Mouse (Mus musculus) CH12.LX (cell line): ENCODE measurements around the gene Zfp280c. TPM values are rescaled to one million over a fixed set of nuclear protein-coding genes. Genes with fewer than 3 reads are reported as not detected.

ENCODE experiments used
- DNase-seq: peaks from one replicate; pipeline ENCODE4 v3.0.0-alpha.2; 2013; ENCODE audit errors: extremely low read depth
- H3K27ac ChIP-seq: 2 replicates; pipeline ENCODE4 v1.5.1; 2012; ENCODE audit warnings: low read depth, mild to moderate bottlenecking, control low read depth, moderate library complexity; ENCODE audit not compliant: insufficient read depth
- H3K27me3 ChIP-seq: replicated peaks from 2 replicates; pipeline ENCODE3; 2012; ENCODE audit warnings: inconsistent platforms
- H3K36me3 ChIP-seq, 2 experiments: replicated peaks in 1 of 2; 2 replicates each; pipeline versions ENCODE3 to v1.6.1; 2012; ENCODE audit warnings: inconsistent platforms in 1 of 2, low read length in 1 of 2, mild to moderate bottlenecking in 1 of 2, mixed read lengths in 1 of 2, moderate library complexity in 1 of 2; ENCODE audit not compliant: control insufficient read depth in 1 of 2, insufficient read depth in 1 of 2
- H3K4me1 ChIP-seq, 2 experiments: 2 replicates each; pipeline ENCODE4 v1.6.1; 2012; ENCODE audit warnings: inconsistent platforms in 1 of 2, moderate library complexity in 1 of 2; ENCODE audit not compliant: insufficient read depth in 2 of 2, control insufficient read depth in 1 of 2
- H3K4me2 ChIP-seq: 2 replicates; pipeline ENCODE4 v1.6.1; 2012; ENCODE audit warnings: low read depth, mild to moderate bottlenecking, control low read depth; ENCODE audit not compliant: poor library complexity, insufficient read depth, severe bottlenecking
- H3K4me3 ChIP-seq, 3 experiments: fragments of 150-350 bp in 1 of 3; sonication (generic) in 1 of 3; replicated peaks in 1 of 3; 2 replicates each; pipeline versions ENCODE3 to v1.5.1; 2011 to 2012; ENCODE audit warnings: low read depth in 2 of 3, low read length in 2 of 3, mild to moderate bottlenecking in 2 of 3, moderate library complexity in 2 of 3, control low read depth in 1 of 3, improper control_type of control experiment in 1 of 3, inconsistent platforms in 1 of 3, mixed read lengths in 1 of 3; ENCODE audit not compliant: poor library complexity in 1 of 3
- H3K79me2 ChIP-seq: replicated peaks from 2 replicates; pipeline ENCODE4 v1.6.1; 2012; ENCODE audit warnings: mild to moderate bottlenecking, moderate library complexity; ENCODE audit not compliant: control insufficient read depth, poor library complexity, insufficient read depth, severe bottlenecking; ENCODE audit errors: extremely low read depth
- H3K9ac ChIP-seq: 2 replicates; pipeline ENCODE4 v1.6.1; 2012; ENCODE audit warnings: low read depth, mild to moderate bottlenecking, control low read depth, moderate library complexity; ENCODE audit not compliant: insufficient read depth
- H3K9me3 ChIP-seq: replicated peaks from 2 replicates; pipeline ENCODE3; 2012; ENCODE audit warnings: low read length, inconsistent platforms, mixed read lengths
- CHD1 ChIP-seq: IDR thresholded peaks from 2 replicates; pipeline ENCODE4 v1.6.1; 2012; ENCODE audit warnings: low read depth, low read length, improper control_type of control experiment, inconsistent platforms
- CTCF ChIP-seq, 2 experiments: IDR thresholded peaks in 1 of 2; conservative IDR thresholded peaks in 1 of 2; 2 replicates each; pipeline ENCODE4 v1.5.1; 2011 to 2012; ENCODE audit warnings: low read depth in 2 of 2, low read length in 2 of 2, improper control_type of control experiment in 1 of 2, inconsistent platforms in 1 of 2, mild to moderate bottlenecking in 1 of 2, moderate library complexity in 1 of 2
- E2F4 ChIP-seq: IDR thresholded peaks from 2 replicates; pipeline ENCODE4 v1.6.1; 2011; ENCODE audit warnings: low read depth, low read length, improper control_type of control experiment; ENCODE audit not compliant: insufficient replicate concordance
- EP300 ChIP-seq: IDR thresholded peaks from 2 replicates; pipeline ENCODE4 v1.6.1; 2011; ENCODE audit warnings: low read length, improper control_type of control experiment
- GABPA ChIP-seq: IDR thresholded peaks from 2 replicates; pipeline ENCODE4 v1.6.1; 2012; ENCODE audit warnings: low read depth, low read length, improper control_type of control experiment, inconsistent platforms; ENCODE audit not compliant: insufficient replicate concordance
- JUN ChIP-seq: IDR thresholded peaks from 2 replicates; pipeline ENCODE4 v1.6.1; 2011; ENCODE audit warnings: low read depth, mild to moderate bottlenecking, low read length, improper control_type of control experiment, moderate library complexity; ENCODE audit not compliant: insufficient read depth
- KAT2A ChIP-seq: IDR thresholded peaks from 2 replicates; pipeline ENCODE4 v1.6.1; 2012; ENCODE audit warnings: low read length, improper control_type of control experiment, inconsistent platforms; ENCODE audit not compliant: insufficient replicate concordance
- MAFK ChIP-seq: IDR thresholded peaks from 2 replicates; pipeline ENCODE4 v1.6.1; 2011; ENCODE audit warnings: low read length, improper control_type of control experiment; ENCODE audit not compliant: insufficient replicate concordance
- MAX ChIP-seq: IDR thresholded peaks from 2 replicates; pipeline ENCODE4 v1.6.1; 2011; ENCODE audit warnings: low read length, improper control_type of control experiment
- MAZ ChIP-seq: IDR thresholded peaks from 2 replicates; pipeline ENCODE4 v1.6.1; 2012; ENCODE audit warnings: low read depth, mild to moderate bottlenecking, inconsistent platforms, low read length, improper control_type of control experiment, moderate library complexity
- MEF2A ChIP-seq: IDR thresholded peaks from 2 replicates; pipeline ENCODE4 v1.6.1; 2014; ENCODE audit warnings: low read depth, mild to moderate bottlenecking, inconsistent platforms, low read length, improper control_type of control experiment, borderline replicate concordance
- MXI1 ChIP-seq: IDR thresholded peaks from 2 replicates; pipeline ENCODE4 v1.6.1; 2011; ENCODE audit warnings: mild to moderate bottlenecking, low read depth, low read length, improper control_type of control experiment
- NELFE ChIP-seq: IDR thresholded peaks from 2 replicates; pipeline ENCODE4 v1.6.1; 2011; ENCODE audit warnings: low read depth, low read length, improper control_type of control experiment
- PAX5 ChIP-seq: IDR thresholded peaks from 2 replicates; pipeline ENCODE4 v1.6.1; 2012; ENCODE audit warnings: low read length, inconsistent platforms, mixed read lengths
- POLR2A ChIP-seq: IDR thresholded peaks from 2 replicates; pipeline ENCODE4 v1.6.1; 2011; ENCODE audit warnings: low read depth, mild to moderate bottlenecking, improper control_type of control experiment, low read length
- SIN3A ChIP-seq: IDR thresholded peaks from 2 replicates; pipeline ENCODE4 v1.6.1; 2012; ENCODE audit warnings: low read length, improper control_type of control experiment, inconsistent platforms
- SMC3 ChIP-seq: IDR thresholded peaks from 2 replicates; pipeline ENCODE4 v1.6.1; 2011; ENCODE audit warnings: low read depth, low read length, improper control_type of control experiment
- TBP ChIP-seq: conservative IDR thresholded peaks from 2 replicates; pipeline ENCODE4 v1.6.1; 2011; ENCODE audit warnings: low read depth, low read length, improper control_type of control experiment
- TCF12 ChIP-seq: IDR thresholded peaks from 2 replicates; pipeline ENCODE4 v1.6.1; 2014; ENCODE audit warnings: low read depth, mild to moderate bottlenecking, inconsistent platforms, low read length, improper control_type of control experiment
- UBTF ChIP-seq: IDR thresholded peaks from 2 replicates; pipeline ENCODE4 v1.6.1; 2012; ENCODE audit warnings: low read depth, mild to moderate bottlenecking, inconsistent platforms, low read length, improper control_type of control experiment, moderate library complexity
- USF2 ChIP-seq: conservative IDR thresholded peaks from 2 replicates; pipeline ENCODE4 v1.6.1; 2011; ENCODE audit warnings: low read depth, low read length, improper control_type of control experiment
- ZC3H11A ChIP-seq: IDR thresholded peaks from 2 replicates; pipeline ENCODE4 v1.6.1; 2012; ENCODE audit warnings: low read depth, mild to moderate bottlenecking, inconsistent platforms, low read length, improper control_type of control experiment
- ZKSCAN1 ChIP-seq: IDR thresholded peaks from 2 replicates; pipeline ENCODE4 v1.6.1; 2012; ENCODE audit warnings: low read depth, inconsistent platforms, low read length, improper control_type of control experiment, borderline replicate concordance
- ZNF384 ChIP-seq: IDR thresholded peaks from 2 replicates; pipeline ENCODE4 v1.6.1; 2012; ENCODE audit warnings: low read depth, low read length, improper control_type of control experiment, inconsistent platforms
- dilution Hi-C: fragments of 300-500 bp; cut with MboI; formaldehyde crosslinking; loops from 2 replicates; pipeline ENCODE4 v1.14.3; 2020; ENCODE audit warnings: low sequenced_read_pairs; ENCODE audit not compliant: extremely low pct_unique_long_range_greater_than_20kb, extremely low pct_ligation_motif_present
- in situ Hi-C: fragments of 300-500 bp; cut with MboI; formaldehyde crosslinking; loops from 3 replicates; pipeline ENCODE4 v1.14.3; 2019; ENCODE audit warnings: low sequenced_read_pairs, low pct_ligation_motif_present, low pct_unique_long_range_greater_than_20kb, mixed read lengths
- polyA plus RNA-seq: library from polyadenylated mRNA; unstranded; fragments of >175 nt; gene quantifications from 2 replicates; pipeline ENCODE4 v1.2.1, GENCODE M21; 2012; ENCODE audit warnings: low read depth; ENCODE audit not compliant: insufficient read length
- total RNA-seq, 2 experiments: library from RNA; depleted of rRNA; stranded (reverse); fragments of 300-350 nt in 1 of 2; fragments of >200 nt in 1 of 2; gene quantifications; 2 replicates each; pipeline ENCODE4 v1.2.3; 2012 to 2014

Gene Zfp280c
- total and polyA plus RNA-seq, 3 experiments: 12.5 to 30.5 (median 29.2) TPM

DNA sequence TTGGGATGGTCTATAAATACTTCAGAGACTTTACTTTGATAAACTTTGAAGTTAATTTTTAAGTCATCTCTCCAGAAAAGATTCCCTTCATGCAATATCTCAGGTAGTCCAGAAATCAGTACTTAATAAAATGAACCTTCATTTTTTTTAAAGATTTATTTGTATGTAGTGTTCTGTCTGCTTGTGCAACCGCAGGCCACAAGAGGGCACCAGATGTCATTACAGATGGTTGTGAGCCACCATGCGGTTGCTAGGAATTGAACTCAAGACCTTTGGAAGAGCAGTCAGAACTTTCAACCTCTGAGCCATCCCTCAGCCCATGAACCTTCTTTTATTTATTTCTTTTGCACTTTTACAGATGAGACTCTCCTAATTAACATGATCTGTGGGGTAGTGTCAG, 42.7 kb upstream of the Zfp280c start:
- Histone ChIP-seq H3K9ac (no peak overlapping the region), H3K79me2 (no peaks in the 10 kb centered on the region)
- TF ChIP-seq CTCF (conservative IDR thresholded peaks at IDR 0.05 in 1 of 2, IDR thresholded peaks at IDR 0.05 in 1 of 2; ENCODE audit: low read depth in 2 of 2, low read length in 2 of 2) (peak in 1 of 2 experiments; percentile 45; a peak in 2 of 4 replicates), PAX5 (no peak)
- TF ChIP-seq, all 38 proteins: peak for 1
- no peak overlapping the region for H3K27ac ChIP-seq
- DNase-seq: peak; percentile 7
- dilution Hi-C loops: no loop called here
- H3K4me3 ChIP-seq: no peak overlapping the region
- in situ Hi-C loops: no loop called here
- no peaks in the 10 kb centered on the region for H3K4me1 ChIP-seq
- no peak overlapping the region for H3K4me2 ChIP-seq
- peaks cover 0 to 4% of the 10 kb centered on the region in 2 experiments for H3K36me3 ChIP-seq
- no peaks in the 10 kb centered on the region for H3K27me3 ChIP-seq
- H3K9me3 ChIP-seq: no peaks in the 10 kb centered on the region

GRCm38 (mm10) chrX:48624054-48624420, 29.7 kb upstream of the Zfp280c start:
- DNase-seq: no peak
- dilution Hi-C loops: no loop called here
- H3K4me2 ChIP-seq: peak overlapping the region; percentile 50; the same call in 1 of the 2 replicates
- no peaks in the 10 kb centered on the region for H3K4me1 ChIP-seq
- no peaks in the 10 kb centered on the region for H3K36me3 ChIP-seq
- H3K79me2 ChIP-seq: no peaks in the 10 kb centered on the region
- H3K27me3 ChIP-seq: no peaks in the 10 kb centered on the region
- TF ChIP-seq KAT2A (no peak), GABPA (no peak), UBTF (no peak), ZC3H11A (no peak), CTCF (conservative IDR thresholded peaks at IDR 0.05 in 1 of 2, IDR thresholded peaks at IDR 0.05 in 1 of 2; ENCODE audit: low read depth in 2 of 2, low read length in 2 of 2) (no peak), E2F4 (no peak), SMC3 (no peak), USF2 (no peak), MAZ (no peak), TBP (no peak)
- TF ChIP-seq, all 38 proteins: peak for 0
- Histone ChIP-seq H3K9ac (peak overlapping the region; percentile 80), H3K9me3 (no peaks in the 10 kb centered on the region), H3K27ac (no peak overlapping the region), H3K4me3 (peak overlapping the region; percentile 64 to 86 (median 75))
- in situ Hi-C loops: no loop called here

DNA sequence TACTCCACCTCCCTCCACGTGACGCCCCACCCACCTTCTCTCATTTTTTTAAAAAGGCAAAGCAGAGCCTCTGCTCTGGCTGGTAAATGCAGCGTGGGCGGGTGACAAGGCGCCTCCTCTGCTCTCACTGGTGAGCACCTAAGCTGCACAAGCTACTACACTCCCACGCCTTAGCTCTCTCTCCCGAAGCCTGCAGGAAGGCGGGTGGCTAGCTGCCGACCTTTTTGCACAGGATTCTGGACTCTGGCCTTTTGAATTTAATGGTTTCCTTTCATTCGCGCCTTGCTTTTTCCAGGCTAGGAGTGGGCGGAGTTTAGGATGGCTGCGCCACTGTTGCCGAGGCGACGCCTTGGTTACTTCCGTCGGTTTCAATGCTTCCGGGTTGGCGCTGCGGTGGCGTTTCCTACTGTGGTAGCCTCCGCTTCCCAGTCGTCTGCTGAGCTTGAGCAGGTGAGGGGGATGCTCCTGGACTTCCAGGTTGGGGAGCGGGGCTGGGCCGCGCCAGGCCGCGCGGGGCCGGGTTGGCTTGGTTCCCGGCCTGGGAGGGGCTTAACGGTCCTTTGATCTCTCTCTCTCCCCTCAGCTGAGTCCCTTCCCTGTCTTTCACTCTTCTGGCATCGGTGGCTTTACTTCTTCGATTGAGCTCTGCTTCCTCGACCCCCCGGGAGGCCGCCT, 29.2 kb upstream of the Zfp280c start, which contains the start of gene Slc25a14:
TSS of gene Slc25a14 (plus strand) at position 35 of the 675 bp plus-strand sequence.
- no peaks in the 10 kb centered on the region for H3K79me2 ChIP-seq
- H3K4me3 ChIP-seq: peak within 1 kb of the TSS; percentile 64 to 86 (median 75)
- H3K4me2 ChIP-seq: peak within 1 kb of the TSS; percentile 78
- no peak within 1 kb of the TSS for H3K27ac ChIP-seq
- dilution Hi-C loops (no loop called here), in situ Hi-C loops (no loop called here)
- H3K36me3 ChIP-seq: no peaks in the 10 kb centered on the region
- H3K9me3 ChIP-seq: no peaks in the 10 kb centered on the region
- no peaks in the 10 kb centered on the region for H3K27me3 ChIP-seq
- H3K4me1 ChIP-seq: no peaks in the 10 kb centered on the region
- DNase-seq: peak; percentile 73
- peak within 1 kb of the TSS; percentile 80 for H3K9ac ChIP-seq
- no peak for TF ChIP-seq MAZ
- TF ChIP-seq CHD1: no peak
- TF ChIP-seq MEF2A: no peak
- TF ChIP-seq SMC3: no peak
- no peak for TF ChIP-seq E2F4
- TF ChIP-seq EP300: no peak
- TF ChIP-seq POLR2A: peak; percentile 58; the same call in 1 of the 2 replicates
- TF ChIP-seq MAFK: no peak
- TF ChIP-seq ZKSCAN1: no peak
- TF ChIP-seq MXI1: peak; percentile 89
- TF ChIP-seq UBTF: no peak
- no peak for TF ChIP-seq ZC3H11A
- TF ChIP-seq KAT2A: no peak
- 0 out of 2 replicates have a peak, but pooled peaks have one; percentile 10 for TF ChIP-seq TCF12
- TF ChIP-seq SIN3A: peak; percentile 91
- no peak; the same call in 1 of the 2 replicates for TF ChIP-seq MAX
- no peak for TF ChIP-seq JUN
- peak; percentile 82 for TF ChIP-seq ZNF384
- no peak for TF ChIP-seq NELFE
